Mouse (Mus musculus): ENCODE measurements at regions not wholly inside any gene's neighbourhood (a gene's known extent, or its start where the extent isn't known, plus 50 kb on each side); places are given as distances from the start of the nearest gene placed in this dataset.

GRCm38 (mm10) chr9:63881692-63882091, 123.9 kb upstream of the Smad3 start:
- TF ChIP-seq CTCF (IDR thresholded peaks at IDR 0.05; ENCODE audit: borderline replicate concordance, control insufficient read depth, extremely low read depth, insufficient read depth, low read length, poor library complexity) (no peak), POLR2A (IDR thresholded peaks at IDR 0.05; ENCODE audit: control insufficient read depth, extremely low read depth, insufficient read depth, low read length, poor library complexity) (no peak)

Measured in thymus, adult 2 months (tissue).